9 mouse cellular contexts compared by ENCODE assay signal in the genomic region with DNA sequence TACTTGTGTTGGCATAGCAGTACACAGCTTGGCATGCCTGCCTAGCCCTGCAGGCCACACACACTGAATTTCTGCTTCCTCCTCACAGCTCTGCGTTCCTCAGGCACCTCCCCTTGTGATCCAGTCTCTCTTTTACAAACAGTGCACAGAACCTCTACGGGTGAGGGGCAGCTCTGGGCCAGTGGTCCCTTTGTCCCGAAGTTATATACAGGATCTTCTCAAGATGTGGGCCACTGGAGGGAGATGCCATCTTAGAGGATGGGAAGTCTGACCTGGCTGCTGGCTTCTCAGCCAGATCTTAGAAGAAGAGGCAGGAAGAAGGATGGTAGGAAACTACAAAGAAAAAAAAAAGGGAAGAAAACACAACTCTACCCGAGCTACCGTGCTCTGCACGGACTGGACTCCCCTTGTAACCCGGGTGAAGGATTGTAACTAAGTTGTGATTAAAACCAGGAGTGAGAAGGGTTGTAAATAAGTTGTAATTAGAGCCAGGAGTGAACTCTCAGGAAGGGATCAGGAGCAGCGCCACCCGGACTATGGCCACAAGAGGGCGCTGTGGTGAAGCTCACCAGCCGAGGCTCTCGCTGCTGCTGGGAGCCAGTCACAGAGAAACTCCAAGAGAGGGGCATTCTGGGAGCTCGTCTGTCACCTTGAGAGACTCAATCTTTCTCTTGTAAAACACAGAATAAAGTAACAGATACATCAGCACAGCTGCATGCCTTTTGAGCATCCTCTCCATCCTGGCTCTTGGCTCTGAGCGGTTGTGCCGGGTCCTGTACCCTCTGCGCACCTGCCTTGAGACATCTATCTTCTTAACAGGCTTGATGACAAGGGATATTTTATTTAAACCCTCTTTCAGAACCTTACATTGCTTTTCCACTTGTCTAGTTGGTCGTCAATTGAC.
DNase-seq lines count a peak whose midpoint lies in the region; ATAC-seq lines count a peak whose summit lies in the region.
"Had no signal": no experiment of that assay in that cellular context is flagged by ENCODE, and none has a peak within 500 bp of the region (broad histone marks: within the 10 kb centered on the region; RNA-seq: fewer than 3 reads in every experiment).

No protein-coding gene starts in this region.

- no peak overlapping the region for H3K4me3 ChIP-seq in hindbrain, embryonic 13.5 days
- H3K4me3 ChIP-seq: myocyte had no signal

- H3K36me3 ChIP-seq in hindbrain, embryonic 13.5 days: no peaks in the 10 kb centered on the region

- peaks cover 19% of the 10 kb centered on the region for H3K4me1 ChIP-seq in hindbrain, embryonic 13.5 days (replicated peaks)

- peak overlapping the region; percentile 45; the same call in 1 of the 2 replicates for H3K27ac ChIP-seq in hindbrain, embryonic 13.5 days

- peaks cover 28% of the 10 kb centered on the region for H3K27me3 ChIP-seq in hindbrain, embryonic 13.5 days

- DNase-seq in T-cell, adult 2 months (ENCODE audit: low spot score): peak; percentile 64
- peak; percentile 71 for DNase-seq in cerebellum, adult 9-11 months
- DNase-seq in frontal cortex, postnatal 14 days (ENCODE audit: low spot score in 2 of 2): peak; percentile 50 to 72
- DNase-seq in layer of hippocampus, adult 9-11 months: peak; percentile 61
- peak; percentile 79 to 88 for DNase-seq in lung, postnatal 4 days
- peak; percentile 86 to 87 for DNase-seq in right cerebral cortex, adult 2 months (ENCODE audit: low spot score in 2 of 2)
- peak; percentile 86 for DNase-seq in urinary bladder, postnatal 25 days (ENCODE audit: low spot score)

- H3K9me3 ChIP-seq in hindbrain, embryonic 13.5 days: no peaks in the 10 kb centered on the region

- peak; percentile 63; the same call in 1 of the 2 replicates for ATAC-seq in hindbrain, embryonic 13.5 days (ENCODE audit: low FRiP score)

- H3K9ac ChIP-seq in hindbrain, embryonic 13.5 days: no peak overlapping the region

- 23% methylated on average over 17 of the region's 17 CpGs for WGBS in hindbrain, embryonic 13.5 days

- H3K4me2 ChIP-seq in hindbrain, embryonic 13.5 days: no peak overlapping the region
